In the genomic region with DNA sequence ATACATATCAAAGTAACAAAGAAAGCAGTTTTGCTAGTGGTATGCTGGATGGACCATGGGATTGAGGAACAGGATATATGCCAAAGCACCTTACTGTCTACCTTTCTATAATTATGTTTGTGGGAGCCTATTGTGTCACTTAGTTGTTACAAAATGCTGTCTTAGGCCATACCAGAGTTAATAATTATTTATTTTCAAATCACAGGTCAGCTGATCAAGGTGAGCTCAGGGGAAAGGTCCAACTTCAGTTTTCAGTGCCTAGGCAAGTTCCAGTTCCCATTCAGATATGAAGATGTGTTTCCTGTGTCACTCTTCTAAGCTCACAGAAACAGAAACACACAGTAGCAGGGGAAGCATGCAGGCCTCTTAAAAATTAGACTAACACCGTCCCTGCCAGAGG, we compare ENCODE assay signal across 25 mouse cellular contexts.
"Had no signal": no experiment of that assay in that cellular context is flagged by ENCODE, and none has a peak within 500 bp of the region (broad histone marks: within the 10 kb centered on the region; RNA-seq: fewer than 3 reads in every experiment).

No protein-coding gene starts in this region.

- H3K36me3 ChIP-seq: heart, embryonic 10.5 days; heart, embryonic 12.5 days; hindbrain, embryonic 10.5 days; hindbrain, embryonic 12.5 days; intestine, embryonic 15.5 days; limb, embryonic 10.5 days; limb, embryonic 12.5 days had no signal

- H3K27me3 ChIP-seq: heart, embryonic 12.5 days; hindbrain, embryonic 12.5 days; intestine, embryonic 15.5 days; limb, embryonic 12.5 days had no signal

- DNase-seq: gastrocnemius, adult 2 months; gastrocnemius, postnatal 10 days; gastrocnemius, postnatal 25 days; heart, adult 18-20 months; heart, postnatal 10 days; heart, postnatal 4 days; kidney, adult 18-20 months; kidney, postnatal 14 days; kidney, postnatal 4 days; liver had no signal

- H3K4me1 ChIP-seq: heart, embryonic 10.5 days; heart, embryonic 12.5 days; hindbrain, embryonic 10.5 days; hindbrain, embryonic 12.5 days; intestine, embryonic 15.5 days; limb, embryonic 10.5 days; limb, embryonic 12.5 days had no signal

- H3K9ac ChIP-seq: heart, embryonic 12.5 days; hindbrain, embryonic 12.5 days; hindbrain, embryonic 14.5 days; intestine, embryonic 15.5 days; limb, embryonic 12.5 days; liver, embryonic 14.5 days had no signal

- ATAC-seq: hindbrain, embryonic 16.5 days; inflammation-experienced regulatory T-cells, adult 6 months; intestine, embryonic 15.5 days; intestine, postnatal 0 days had no signal

- H3K4me2 ChIP-seq: heart, embryonic 12.5 days; hindbrain, embryonic 12.5 days; hindbrain, embryonic 14.5 days; intestine, embryonic 15.5 days; limb, embryonic 12.5 days had no signal

- H3K27ac ChIP-seq: gastrocnemius, adult 2 months; heart, embryonic 10.5 days; hindbrain, embryonic 10.5 days; hindbrain, embryonic 12.5 days; hindbrain, embryonic 14.5 days; intestine, embryonic 15.5 days; kidney, postnatal 0 days; layer of hippocampus, adult 2 months; left cerebral cortex, adult 2 months; limb, embryonic 10.5 days; limb, embryonic 12.5 days; liver, embryonic 14.5 days had no signal

- H3K4me3 ChIP-seq: gastrocnemius, adult 2 months; heart, embryonic 10.5 days; heart, embryonic 12.5 days; hindbrain, embryonic 10.5 days; hindbrain, embryonic 12.5 days; intestine, embryonic 15.5 days; layer of hippocampus, adult 2 months; left cerebral cortex, adult 2 months; limb, embryonic 10.5 days; limb, embryonic 12.5 days had no signal

- H3K9me3 ChIP-seq: heart, embryonic 10.5 days; heart, embryonic 12.5 days; hindbrain, embryonic 10.5 days; hindbrain, embryonic 12.5 days; intestine, embryonic 15.5 days; limb, embryonic 10.5 days; limb, embryonic 12.5 days had no signal
